Mouse (Mus musculus): ENCODE measurements at regions not wholly inside any gene's neighbourhood (a gene's known extent, or its start where the extent isn't known, plus 50 kb on each side); places are given as distances from the start of the nearest gene placed in this dataset.

DNA sequence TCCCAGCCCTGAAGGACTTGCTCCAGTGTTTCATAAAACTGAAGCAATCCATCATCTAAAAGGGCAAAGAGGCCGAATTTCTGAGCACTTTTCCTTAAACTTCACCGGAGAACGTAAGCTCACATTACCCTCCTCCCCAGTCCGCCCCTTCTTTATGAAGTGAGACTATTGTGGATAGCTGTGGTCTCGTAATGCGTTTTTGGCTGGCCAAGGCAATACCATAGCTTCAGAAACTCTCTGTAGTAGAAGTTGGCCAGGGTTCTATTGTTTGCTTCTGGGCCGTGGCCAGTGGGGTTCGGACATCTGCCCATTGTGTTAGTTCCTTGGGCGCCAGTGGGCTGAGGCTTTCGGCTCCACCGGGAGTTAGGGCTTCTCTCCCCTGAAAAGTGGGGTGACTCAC, 301.7 kb upstream of the Sox9 start:
- H3K4me2 ChIP-seq = no peak overlapping the region
- no peaks in the 10 kb centered on the region for H3K9me3 ChIP-seq
- H3K4me3 ChIP-seq (replicated peaks) = no peak overlapping the region
- H3K4me1 ChIP-seq = peaks cover 5% of the 10 kb centered on the region
- no peak overlapping the region for H3K27ac ChIP-seq
- no peak for ATAC-seq (ENCODE audit: low FRiP score)
- WGBS = 78% methylated on average over 11 of the region's 11 CpGs
- H3K27me3 ChIP-seq = no peaks in the 10 kb centered on the region
- H3K9ac ChIP-seq = no peak overlapping the region
- no peaks in the 10 kb centered on the region for H3K36me3 ChIP-seq (replicated peaks)

DNA sequence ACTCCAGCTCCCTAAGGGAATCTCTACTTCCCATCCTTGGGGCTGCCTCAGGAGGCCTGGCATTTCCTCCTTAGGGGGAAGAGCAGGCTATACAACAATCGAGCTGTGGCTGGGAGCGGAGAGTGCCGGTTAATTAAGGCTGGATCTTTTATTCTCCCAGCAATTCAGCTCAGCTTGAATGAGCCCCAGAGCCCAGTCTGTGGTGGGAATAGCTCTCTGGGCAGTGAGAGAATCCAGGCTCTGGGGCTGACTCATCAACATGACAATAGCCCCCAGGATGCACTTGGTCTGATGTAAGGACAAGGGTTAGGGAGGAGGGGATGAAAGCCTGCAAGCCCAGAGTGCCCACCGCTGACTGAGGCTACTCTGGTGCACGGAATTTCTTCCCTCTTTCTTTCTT, 280.2 kb upstream of the Sox9 start:
- peak; percentile 98 for ATAC-seq (ENCODE audit: low FRiP score)

DNA sequence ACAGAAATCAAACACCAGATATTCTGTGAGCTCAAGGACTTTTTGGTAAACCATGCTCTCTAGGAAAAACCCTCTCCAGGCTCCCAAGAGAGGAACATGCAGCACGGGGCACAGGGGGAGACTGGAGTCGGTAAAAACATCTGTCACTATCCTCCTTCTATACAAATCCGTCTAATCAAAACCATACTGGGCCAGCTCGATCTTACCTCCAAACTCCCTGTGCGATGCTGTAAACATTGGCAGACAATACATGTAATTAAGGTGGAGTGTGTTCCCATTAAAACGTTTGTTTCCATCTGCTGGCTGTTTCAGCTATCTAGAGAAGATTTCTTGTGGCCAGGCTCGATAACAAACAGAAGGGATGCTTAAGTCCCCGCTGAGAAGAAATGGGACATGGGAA, 262.9 kb upstream of the Sox9 start:
- no peaks in the 10 kb centered on the region for H3K27me3 ChIP-seq
- no peaks in the 10 kb centered on the region for H3K9me3 ChIP-seq
- no peaks in the 10 kb centered on the region for H3K4me1 ChIP-seq
- H3K36me3 ChIP-seq (replicated peaks) = no peaks in the 10 kb centered on the region
- ATAC-seq (ENCODE audit: low FRiP score) = no peak
- H3K4me3 ChIP-seq (replicated peaks) = no peak overlapping the region
- no peak overlapping the region for H3K27ac ChIP-seq
- WGBS = 68% methylated on average over 8 of the region's 8 CpGs
- no peak overlapping the region for H3K4me2 ChIP-seq
- no peak overlapping the region for H3K9ac ChIP-seq

More for the DNA sequence above, 280.2 kb upstream of the Sox9 start:
- Histone ChIP-seq H3K4me3 (replicated peaks) (no peak overlapping the region), H3K9me3 (no peaks in the 10 kb centered on the region), H3K4me2 (no peak overlapping the region), H3K36me3 (replicated peaks) (no peaks in the 10 kb centered on the region), H3K4me1 (peaks cover 33% of the 10 kb centered on the region), H3K9ac (no peak overlapping the region), H3K27ac (peak overlapping the region; percentile 84), H3K27me3 (no peaks in the 10 kb centered on the region)
- WGBS = 0% methylated on average over 5 of the region's 5 CpGs

DNA sequence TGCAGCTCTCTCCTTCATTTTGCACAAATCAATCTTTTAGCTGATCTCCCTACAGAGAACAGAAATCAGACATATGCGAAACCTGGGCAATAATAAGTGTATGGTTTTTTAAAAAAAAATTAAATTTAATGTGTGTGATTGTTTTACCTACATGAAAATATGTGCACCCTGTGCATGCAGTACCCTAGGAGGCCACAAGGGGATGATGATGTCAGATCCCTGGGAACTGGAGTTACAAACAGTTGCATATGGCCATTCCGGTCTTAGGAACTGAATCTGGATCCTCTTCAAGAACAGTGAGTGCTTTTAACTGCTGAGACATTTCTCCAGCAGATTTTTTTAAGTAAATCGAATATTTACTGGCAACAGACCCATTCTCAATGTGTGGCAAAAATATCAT, 257.0 kb upstream of the Sox9 start:
- ATAC-seq (ENCODE audit: low FRiP score) = no peak
- Histone ChIP-seq H3K9ac (no peak overlapping the region), H3K27ac (no peak overlapping the region), H3K27me3 (no peaks in the 10 kb centered on the region), H3K36me3 (replicated peaks) (no peaks in the 10 kb centered on the region), H3K4me2 (no peak overlapping the region), H3K4me1 (peaks cover 1% of the 10 kb centered on the region; the same call in 1 of the 2 replicates), H3K9me3 (no peaks in the 10 kb centered on the region), H3K4me3 (replicated peaks) (no peak overlapping the region)
- 98% methylated on average over 3 of the region's 3 CpGs for WGBS

DNA sequence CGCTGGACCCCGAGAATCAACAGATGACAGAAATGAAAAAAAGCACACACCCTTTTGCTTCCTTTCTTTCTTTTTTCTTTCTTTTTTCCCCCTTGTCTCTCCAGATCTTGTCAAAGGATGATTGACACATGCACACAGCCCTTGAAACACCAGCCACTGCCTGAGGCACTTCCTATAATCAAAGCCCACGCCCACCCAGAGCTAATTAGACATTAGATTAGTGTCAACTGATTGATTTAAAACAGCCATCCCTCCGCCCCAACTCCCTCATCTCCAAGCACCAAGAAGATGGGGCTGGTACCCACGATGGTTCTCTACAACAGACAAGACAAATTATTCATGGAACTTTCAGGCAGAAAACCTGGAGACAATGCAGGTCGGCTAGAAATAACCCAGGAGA, 239.5 kb upstream of the Sox9 start:
- ATAC-seq (ENCODE audit: low FRiP score) = peak; percentile 75
- no peaks in the 10 kb centered on the region for H3K9me3 ChIP-seq
- H3K4me3 ChIP-seq (replicated peaks) = no peak overlapping the region
- 7% methylated on average over 6 of the region's 6 CpGs for WGBS
- H3K9ac ChIP-seq = no peak overlapping the region
- H3K4me2 ChIP-seq = peak overlapping the region; percentile 15
- no peaks in the 10 kb centered on the region for H3K27me3 ChIP-seq
- peak overlapping the region; percentile 42; the same call in 1 of the 2 replicates for H3K27ac ChIP-seq
- peaks cover 30% of the 10 kb centered on the region for H3K4me1 ChIP-seq
- H3K36me3 ChIP-seq (replicated peaks) = no peaks in the 10 kb centered on the region

DNA sequence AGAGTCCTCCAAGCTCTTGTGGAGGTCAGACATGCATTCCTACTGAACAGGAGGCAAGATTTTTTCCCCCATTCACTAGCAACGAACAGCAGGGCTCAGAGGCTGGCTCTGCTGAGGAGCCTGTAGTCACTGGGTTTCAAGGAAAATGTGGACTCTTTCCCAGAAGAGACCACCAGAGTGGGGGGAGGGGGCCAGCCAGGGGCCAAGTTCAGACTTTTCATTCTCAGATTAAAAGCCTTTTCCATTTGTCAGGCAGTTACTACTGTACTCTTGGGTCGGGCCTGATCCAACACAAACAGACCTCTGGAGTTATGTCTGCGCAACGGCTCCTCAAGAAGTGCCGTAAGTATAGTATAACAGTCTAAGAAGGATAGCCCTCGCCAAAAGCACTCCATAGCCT, 238.6 kb upstream of the Sox9 start:
- no peak overlapping the region for H3K4me2 ChIP-seq
- H3K4me1 ChIP-seq = peaks cover 30% of the 10 kb centered on the region
- 69% methylated on average over 6 of the region's 6 CpGs for WGBS
- no peaks in the 10 kb centered on the region for H3K9me3 ChIP-seq
- H3K9ac ChIP-seq = no peak overlapping the region
- no peak for ATAC-seq (ENCODE audit: low FRiP score)
- H3K4me3 ChIP-seq (replicated peaks) = no peak overlapping the region
- no peaks in the 10 kb centered on the region for H3K36me3 ChIP-seq (replicated peaks)
- H3K27me3 ChIP-seq = no peaks in the 10 kb centered on the region
- peak overlapping the region; percentile 33; the same call in 1 of the 2 replicates for H3K27ac ChIP-seq

DNA sequence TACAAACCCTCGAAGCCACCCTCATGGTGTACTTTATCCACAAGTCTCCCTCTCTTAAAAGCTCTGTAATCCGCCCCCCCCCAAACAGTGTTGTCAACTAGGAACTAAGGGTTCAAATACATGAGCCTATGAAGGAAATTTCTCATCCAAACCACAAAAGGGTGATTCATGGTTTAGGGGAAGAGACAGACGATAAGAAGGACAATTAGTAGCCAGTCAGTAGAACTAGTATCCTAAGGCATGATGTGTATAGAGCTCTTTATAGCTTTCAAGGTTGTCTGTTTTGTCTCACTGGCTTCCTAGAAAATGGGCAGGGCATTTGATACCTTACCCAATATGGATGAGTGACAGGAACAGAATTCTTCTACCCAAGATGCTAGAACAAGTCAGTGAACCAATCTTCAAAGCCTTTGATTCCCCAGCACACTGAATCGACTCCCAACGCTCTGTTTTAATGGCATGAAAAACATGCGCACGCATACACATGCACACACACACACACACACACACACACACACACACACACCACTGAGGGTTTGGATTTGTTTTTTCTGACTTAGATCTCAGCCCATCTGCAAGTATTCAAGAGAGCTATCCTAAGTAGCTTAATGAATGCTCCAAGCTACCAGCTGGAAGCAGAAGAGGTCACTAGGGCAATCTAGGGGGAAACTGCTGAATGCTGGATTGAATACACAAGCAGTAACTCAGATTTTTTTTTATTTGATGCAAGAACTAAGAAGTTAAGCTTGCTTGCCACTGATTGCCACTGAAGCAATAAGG, 236.6 kb upstream of the Sox9 start:
- Histone ChIP-seq H3K4me2 (no peak overlapping the region), H3K27me3 (no peaks in the 10 kb centered on the region), H3K36me3 (replicated peaks) (no peaks in the 10 kb centered on the region), H3K27ac (0 out of 2 replicates have a peak overlapping the region, but pooled peaks have one; percentile 25), H3K4me1 (peaks cover 30% of the 10 kb centered on the region), H3K4me3 (replicated peaks) (no peak overlapping the region), H3K9me3 (no peaks in the 10 kb centered on the region), H3K9ac (no peak overlapping the region)
- WGBS = 60% methylated on average over 7 of the region's 7 CpGs
- peak; percentile 39; the same call in 1 of the 2 replicates for ATAC-seq (ENCODE audit: low FRiP score)

DNA sequence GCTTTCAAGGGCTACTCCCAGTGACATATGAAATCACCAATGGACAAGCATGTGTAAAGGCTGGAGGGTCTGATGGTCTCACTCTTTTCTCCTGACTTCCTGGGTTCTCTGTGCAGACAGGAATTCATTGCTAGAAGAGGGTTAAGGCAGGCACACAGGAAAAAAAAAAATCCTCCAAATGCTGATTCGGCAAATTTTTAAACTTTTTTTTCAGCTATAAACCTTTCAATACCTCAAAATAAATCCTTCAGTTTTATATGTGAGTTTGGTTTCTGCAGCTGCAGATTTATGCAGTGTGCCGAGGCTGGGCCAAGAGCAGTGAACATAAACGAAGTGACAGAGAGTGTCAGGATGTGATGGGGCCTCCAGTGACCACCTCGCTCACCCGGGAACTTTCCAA, 235.9 kb upstream of the Sox9 start:
- peaks cover 30% of the 10 kb centered on the region for H3K4me1 ChIP-seq
- 72% methylated on average over 5 of the region's 5 CpGs for WGBS
- no peak for ATAC-seq (ENCODE audit: low FRiP score)
- no peaks in the 10 kb centered on the region for H3K36me3 ChIP-seq (replicated peaks)
- no peak overlapping the region for H3K4me3 ChIP-seq (replicated peaks)
- no peaks in the 10 kb centered on the region for H3K9me3 ChIP-seq
- H3K27me3 ChIP-seq = no peaks in the 10 kb centered on the region
- no peak overlapping the region for H3K27ac ChIP-seq
- no peak overlapping the region for H3K4me2 ChIP-seq
- H3K9ac ChIP-seq = no peak overlapping the region

DNA sequence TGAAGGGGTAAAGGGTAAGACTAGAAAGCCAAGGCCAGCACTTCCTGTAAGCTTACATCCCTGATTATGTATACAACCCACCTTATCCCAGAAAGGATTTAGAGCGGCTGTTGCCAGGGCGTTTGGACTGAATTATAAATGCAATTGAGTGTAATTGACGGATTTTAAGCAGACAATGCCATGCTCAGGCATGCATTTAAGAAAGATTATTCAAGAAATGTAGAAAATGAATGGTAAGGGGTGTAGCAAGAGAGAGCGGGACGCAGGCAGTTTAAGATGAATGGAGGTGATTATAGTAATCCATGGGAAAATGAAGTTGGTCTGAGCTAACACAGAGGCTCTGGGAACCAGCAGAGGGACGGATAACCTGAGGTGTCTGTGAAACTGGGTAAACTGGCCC, 229.2 kb upstream of the Sox9 start:
- no peak overlapping the region for H3K27ac ChIP-seq
- no peak overlapping the region for H3K4me2 ChIP-seq
- H3K9me3 ChIP-seq = no peaks in the 10 kb centered on the region
- no peaks in the 10 kb centered on the region for H3K36me3 ChIP-seq (replicated peaks)
- no peaks in the 10 kb centered on the region for H3K27me3 ChIP-seq
- H3K4me3 ChIP-seq (replicated peaks) = no peak overlapping the region
- ATAC-seq (ENCODE audit: low FRiP score) = no peak
- peaks cover 17% of the 10 kb centered on the region for H3K4me1 ChIP-seq
- 16% methylated on average over 6 of the region's 6 CpGs for WGBS
- H3K9ac ChIP-seq = no peak overlapping the region

DNA sequence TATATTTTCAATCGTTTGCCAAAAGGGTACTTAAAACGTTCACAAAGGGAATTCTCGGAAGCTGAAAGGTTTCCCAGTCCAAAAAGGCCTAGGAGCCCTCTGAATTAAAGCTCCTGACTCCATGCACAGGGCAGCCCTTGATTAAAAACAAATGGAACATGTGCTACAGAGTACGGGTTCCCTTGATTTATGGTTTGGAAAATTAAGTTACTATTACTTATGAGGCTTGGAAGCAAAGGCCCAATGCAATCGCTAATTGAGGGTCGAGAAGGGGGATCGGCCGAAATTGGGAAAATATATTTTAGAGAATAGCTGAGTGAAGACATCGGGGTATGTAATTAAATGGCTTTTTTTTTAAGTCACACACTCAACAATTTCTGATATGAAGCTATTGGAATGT, 219.0 kb upstream of the Sox9 start:
- Histone ChIP-seq H3K4me1 (no peaks in the 10 kb centered on the region), H3K27ac (no peak overlapping the region), H3K9me3 (peaks cover 3% of the 10 kb centered on the region; the same call in 1 of the 2 replicates), H3K9ac (no peak overlapping the region), H3K4me2 (no peak overlapping the region), H3K27me3 (peaks cover 11% of the 10 kb centered on the region; the same call in 1 of the 2 replicates), H3K4me3 (replicated peaks) (no peak overlapping the region), H3K36me3 (replicated peaks) (no peaks in the 10 kb centered on the region)
- no peak for ATAC-seq (ENCODE audit: low FRiP score)
- WGBS = 91% methylated on average over 9 of the region's 9 CpGs

DNA sequence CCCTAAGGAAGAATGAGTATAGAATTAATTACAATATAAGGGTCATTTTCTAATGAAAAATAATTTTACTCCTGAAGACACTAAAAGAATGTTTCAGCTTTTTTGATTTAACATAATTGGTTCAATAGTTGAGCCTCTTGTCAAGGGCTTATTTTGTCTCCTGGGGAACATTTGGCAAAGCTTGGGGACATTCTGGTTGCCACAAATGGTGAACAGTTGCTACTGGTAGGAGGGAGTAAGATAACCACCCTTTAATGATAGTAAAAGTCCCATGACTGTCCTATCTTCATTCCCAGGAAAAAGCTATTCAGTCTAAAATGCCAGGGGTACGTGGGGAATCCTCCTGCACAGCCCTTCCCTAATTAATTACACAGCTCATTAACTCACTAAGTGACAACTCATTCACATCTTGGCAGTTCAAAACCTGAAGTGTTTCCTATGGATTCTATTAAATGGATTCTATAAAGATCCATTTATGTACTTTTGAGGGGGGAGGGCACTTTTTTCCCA, 217.3 kb upstream of the Sox9 start:
- peaks cover 11% of the 10 kb centered on the region; the same call in 1 of the 2 replicates for H3K27me3 ChIP-seq
- no peak overlapping the region for H3K4me3 ChIP-seq (replicated peaks)
- H3K9ac ChIP-seq = no peak overlapping the region
- H3K4me1 ChIP-seq = no peaks in the 10 kb centered on the region
- no peak overlapping the region for H3K4me2 ChIP-seq
- no peaks in the 10 kb centered on the region for H3K36me3 ChIP-seq (replicated peaks)
- WGBS = 14% methylated on average over 1 of the region's 1 CpGs
- no peaks in the 10 kb centered on the region for H3K9me3 ChIP-seq
- ATAC-seq (ENCODE audit: low FRiP score) = no peak
- H3K27ac ChIP-seq = no peak overlapping the region

DNA sequence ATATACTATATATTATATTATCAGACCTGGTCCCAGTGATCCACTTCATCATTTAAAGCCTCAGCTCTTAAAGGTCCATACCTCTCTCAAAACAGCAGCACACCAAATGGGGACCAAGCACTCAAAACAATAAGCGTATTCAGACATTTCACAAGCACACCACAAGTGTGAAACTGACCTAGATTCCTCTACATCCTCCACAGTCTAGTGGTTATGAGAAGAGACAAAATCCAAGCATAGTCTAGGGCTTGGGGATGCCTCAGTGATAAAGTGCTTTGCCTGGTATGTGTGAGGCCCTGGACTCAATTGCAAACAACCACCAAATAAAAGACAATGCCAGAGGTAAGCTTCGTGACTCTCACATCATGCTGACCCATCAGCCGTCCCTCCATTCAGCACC, 216.0 kb upstream of the Sox9 start:
- ATAC-seq (ENCODE audit: low FRiP score) = no peak
- WGBS = 84% methylated on average over 3 of the region's 3 CpGs
- H3K4me3 ChIP-seq (replicated peaks) = no peak overlapping the region
- peaks cover 11% of the 10 kb centered on the region; the same call in 1 of the 2 replicates for H3K27me3 ChIP-seq
- no peak overlapping the region for H3K9ac ChIP-seq
- no peaks in the 10 kb centered on the region for H3K9me3 ChIP-seq
- no peak overlapping the region for H3K27ac ChIP-seq
- no peak overlapping the region for H3K4me2 ChIP-seq
- H3K4me1 ChIP-seq = no peaks in the 10 kb centered on the region
- H3K36me3 ChIP-seq (replicated peaks) = no peaks in the 10 kb centered on the region

DNA sequence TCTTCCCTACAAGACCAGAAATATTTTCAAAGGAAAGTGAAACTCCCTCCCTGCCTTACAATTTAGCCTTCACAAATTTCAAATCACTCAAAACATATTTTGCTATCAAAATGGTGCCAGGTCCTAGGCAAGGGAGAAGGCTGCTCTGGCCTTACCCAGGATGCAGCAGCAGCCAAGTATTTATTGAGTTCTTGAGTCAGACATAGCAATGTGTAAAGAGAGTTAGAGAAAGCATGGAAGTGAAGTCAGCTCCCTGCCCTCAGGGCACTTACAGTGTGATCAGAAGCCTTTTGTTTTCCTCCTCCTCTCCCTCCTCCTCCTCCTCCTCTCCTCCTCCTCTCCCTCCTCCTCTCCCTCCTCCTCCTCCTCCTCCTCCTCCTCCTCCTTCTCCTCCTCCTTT, 194.6 kb upstream of the Sox9 start:
- H3K27me3 ChIP-seq = 0 out of 2 replicates have a peak, but pooled peaks cover 3% of the 10 kb centered on the region
- no peak overlapping the region for H3K27ac ChIP-seq
- no peak overlapping the region for H3K9ac ChIP-seq
- H3K9me3 ChIP-seq = peaks cover 6% of the 10 kb centered on the region; the same call in 1 of the 2 replicates
- no peak overlapping the region for H3K4me3 ChIP-seq (replicated peaks)
- no peaks in the 10 kb centered on the region for H3K36me3 ChIP-seq (replicated peaks)
- no peak for ATAC-seq (ENCODE audit: low FRiP score)
- H3K4me1 ChIP-seq = peaks cover 1% of the 10 kb centered on the region
- no peak overlapping the region for H3K4me2 ChIP-seq

Data from forebrain, embryonic 12.5 days (tissue).